Mouse (Mus musculus) right cerebral cortex, postnatal 14 days (tissue): ENCODE measurements around the gene Mylk.
A peak's percentile ranks its signal among the peaks of the same experiment; 100 is the strongest.

Experiments used
- DNase-seq: peaks from one replicate; pipeline ENCODE4 v3.0.0; 2022

Mylk gene

GRCm38 (mm10) chr16:34952798-34953197 lies 207.8 kb downstream of the Mylk start:
- DNase-seq, result no peak

GRCm38 (mm10) chr16:34953501-34953900 lies 208.5 kb downstream of the Mylk start:
- DNase-seq, result no peak

GRCm38 (mm10) chr16:34957487-34958230 lies 212.6 kb downstream of the Mylk start:
- no peak for DNase-seq

GRCm38 (mm10) chr16:34958667-34959066 lies 213.7 kb downstream of the Mylk start:
- no peak for DNase-seq

- DNase-seq, result no peak
Measured at GRCm38 (mm10) chr16:34959261-34959660, 214.3 kb downstream of the Mylk start.

GRCm38 (mm10) chr16:34960243-34960642 lies 215.2 kb downstream of the Mylk start:
- DNase-seq, result no peak

GRCm38 (mm10) chr16:34960866-34961582 lies 216.0 kb downstream of the Mylk start:
- no peak for DNase-seq

- DNase-seq, result no peak
Measured at GRCm38 (mm10) chr16:34962322-34962721, 217.3 kb downstream of the Mylk start.

- DNase-seq, result no peak
Measured at GRCm38 (mm10) chr16:34963008-34963407, 218.0 kb downstream of the Mylk start.

GRCm38 (mm10) chr16:34966620-34967081 lies 221.6 kb downstream of the Mylk start:
- DNase-seq, result no peak

- peak; percentile 72 for DNase-seq
Measured at GRCm38 (mm10) chr16:34967120-34967800, 222.2 kb downstream of the Mylk start.

- DNase-seq, result no peak
Measured at GRCm38 (mm10) chr16:34968181-34968580, 223.2 kb downstream of the Mylk start.

GRCm38 (mm10) chr16:34972471-34972870 lies 227.5 kb downstream of the Mylk start:
- DNase-seq, result no peak

GRCm38 (mm10) chr16:34975544-34975943 lies 230.5 kb downstream of the Mylk start:
- no peak for DNase-seq

GRCm38 (mm10) chr16:34976630-34977029 lies 231.6 kb downstream of the Mylk start:
- no peak for DNase-seq

GRCm38 (mm10) chr16:34978018-34978417 lies 233.0 kb downstream of the Mylk start:
- DNase-seq, result no peak

GRCm38 (mm10) chr16:34981009-34981408 lies 236.0 kb downstream of the Mylk start:
- DNase-seq, result no peak

GRCm38 (mm10) chr16:34984203-34985030 lies 239.4 kb downstream of the Mylk start:
- DNase-seq, result no peak

- no peak for DNase-seq
Measured at GRCm38 (mm10) chr16:34985031-34985346, 240.0 kb downstream of the Mylk start.

- DNase-seq, result no peak
Measured at GRCm38 (mm10) chr16:34986211-34986825, 241.3 kb downstream of the Mylk start.

GRCm38 (mm10) chr16:34991365-34991764 lies 246.4 kb downstream of the Mylk start:
- no peak for DNase-seq

GRCm38 (mm10) chr16:34992854-34993253 lies 247.8 kb downstream of the Mylk start:
- DNase-seq, result no peak
